Mouse (Mus musculus) urinary bladder, postnatal 0 days (tissue): ENCODE data around the gene Gm20721. TPM values are rescaled to one million over a fixed set of nuclear protein-coding genes. Genes with fewer than 3 reads are reported as not detected.

Experiments used
- polyA plus RNA-seq: library from polyadenylated mRNA; unstranded; fragments of >200 nt; fragmentation: Nextera tagmentation; extraction: Ambion mirVana; gene quantifications from 2 replicates; pipeline ENCODE4 v1.2.1, GENCODE M21; 2015

Gene Gm20721
- 12.5 and 21.2 TPM in 2 replicates for polyA plus RNA-seq

GRCm38 (mm10) chr2:174346612-174346998 lies at the start of gene Gm20721:
TSS of gene Gm20721 (minus strand) at chr2:174346712.

GRCm38 (mm10) chr2:174284011-174284410 lies 62.5 kb downstream of the Gm20721 start, which contains the start of gene Gnas:
TSS of gene Gnas (plus strand) at chr2:174284320.

Other genes starting within 250 kb of the Gm20721 start
- gene Npepl1, start 236.4 kb downstream of the Gm20721 start, polyA plus RNA-seq = 65.7 and 76.6 TPM in 2 replicates
- gene Gnas, start 62.4 kb downstream of the Gm20721 start, polyA plus RNA-seq = 1,236 and 1,513 TPM in 2 replicates
- gene Nelfcd, start 69.1 kb upstream of the Gm20721 start, polyA plus RNA-seq = 35.8 and 37.8 TPM in 2 replicates
- gene Ctsz, start 92.3 kb upstream of the Gm20721 start, polyA plus RNA-seq = 106 and 155 TPM in 2 replicates
- gene Tubb1, start 104.0 kb upstream of the Gm20721 start, polyA plus RNA-seq = 0.33 and 1.2 TPM in 2 replicates
- gene Atp5e, start 117.4 kb upstream of the Gm20721 start, polyA plus RNA-seq = 699 and 752 TPM in 2 replicates
- 83.4 and 86.0 TPM in 2 replicates for gene Prelid3b, start 126.4 kb upstream of the Gm20721 start, polyA plus RNA-seq